Mouse (Mus musculus) adrenal gland, postnatal 36 days (tissue): Measurements from ENCODE around the gene Them7. TPM values are rescaled to one million over a fixed set of nuclear protein-coding genes. Genes with fewer than 3 reads are reported as not detected.

Experiments used
- DNase-seq, 2 experiments: peaks; one replicate each; pipeline ENCODE4 v3.0.0; 2021; ENCODE audit warnings: mixed read lengths in 1 of 2
- total RNA-seq, 2 experiments: library from RNA; stranded (reverse); gene quantifications; 2 replicates each; pipeline ENCODE4 v1.2.3; 2021

Them7 gene
- total RNA-seq, 2 experiments from 2014 or later = 0.43 to 0.66 TPM

DNA sequence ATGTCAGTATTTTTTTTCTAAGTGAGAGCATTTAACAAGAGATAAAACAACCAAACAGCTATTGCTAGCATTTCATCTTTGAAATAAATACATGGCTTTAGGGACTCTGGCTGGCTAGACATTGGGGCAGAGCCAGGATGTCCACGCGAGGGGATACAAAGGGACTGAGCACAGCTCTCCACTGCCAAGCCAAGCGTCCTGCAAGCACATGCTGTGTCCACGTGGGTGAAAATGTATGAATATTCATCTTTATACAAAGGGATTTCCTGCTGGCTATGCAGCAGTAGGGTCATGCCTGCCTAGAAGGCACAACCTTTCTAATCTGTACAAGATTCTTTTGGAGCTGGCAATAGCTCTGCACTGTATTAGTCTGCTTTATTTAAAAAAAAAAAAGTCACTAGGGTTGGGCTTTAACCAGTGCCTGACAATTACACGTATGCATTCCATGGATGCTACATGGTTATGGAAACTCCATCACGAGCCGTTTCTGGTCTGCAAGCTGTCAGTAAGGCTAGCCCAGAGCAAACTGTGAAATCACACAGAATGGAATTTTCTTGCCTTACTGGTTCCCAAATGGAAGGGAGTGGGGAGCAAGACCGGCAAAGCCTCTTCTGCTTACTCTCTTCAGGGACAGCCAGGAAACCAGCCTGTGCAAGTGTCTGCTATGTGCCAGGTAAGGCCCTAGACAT lies 192.7 kb downstream of the Them7 start:
- DNase-seq = no peak

DNA sequence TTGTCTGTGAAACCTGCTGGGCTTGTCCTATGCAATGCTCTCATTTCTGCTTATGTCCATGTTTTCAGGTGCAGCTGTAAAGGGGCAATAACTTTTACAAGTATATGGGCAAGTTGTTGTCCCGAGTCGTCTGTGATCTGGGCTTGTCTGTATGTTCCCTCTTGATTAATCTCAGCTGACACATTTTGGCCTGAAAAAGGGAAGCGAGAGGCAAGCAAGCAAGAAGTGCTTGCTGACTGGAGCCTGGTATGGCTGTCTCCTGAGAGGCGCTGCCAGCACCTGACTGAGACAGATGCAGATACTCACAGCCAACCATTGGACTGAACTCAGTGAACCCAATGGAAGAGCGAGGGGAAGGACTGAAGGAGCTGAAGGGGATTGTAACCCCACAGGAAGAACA lies 193.5 kb downstream of the Them7 start:
- no peak for DNase-seq

- no peak for DNase-seq
Measured at GRCm38 (mm10) chr2:105418629-105419227, 194.6 kb downstream of the Them7 start.

GRCm38 (mm10) chr2:105427447-105427846 lies 203.3 kb downstream of the Them7 start:
- no peak for DNase-seq

GRCm38 (mm10) chr2:105428029-105428428 lies 203.9 kb downstream of the Them7 start:
- peak; percentile 69 to 74 for DNase-seq

- no peak for DNase-seq
Measured at GRCm38 (mm10) chr2:105428467-105428866, 204.3 kb downstream of the Them7 start.

Other genes starting within 250 kb of the Them7 start
- 100 to 1,000 TPM; 156 to 163 TPM for gene Eif3m, start 207.2 kb upstream of the Them7 start, total RNA-seq
- gene Gm11060, start 132.3 kb upstream of the Them7 start, total RNA-seq = not detected
- gene Wt1, start 97.8 kb upstream of the Them7 start, total RNA-seq = 1 to 10 TPM; 2.5 to 3.5 TPM
- 100 to 1,000 TPM in 1 of 2 experiments, 10 to 100 TPM in 1; 44.0 to 181 TPM for gene Rcn1, start 175.0 kb downstream of the Them7 start, total RNA-seq